Mouse (Mus musculus): ENCODE results near the gene Gdpgp1. TPM values are rescaled to one million over a fixed set of nuclear protein-coding genes. Genes with fewer than 3 reads are reported as not detected.

Gdpgp1 gene
- 1.6 and 7.0 TPM in 2 replicates for polyA plus RNA-seq (2012; ENCODE audit: insufficient read depth, low replicate concordance)

GRCm38 (mm10) chr7:80232489-80233029 is at the start of gene Gdpgp1, which contains the start of gene Cib1:
Gene Gdpgp1 (plus strand): TSS chr7:80232865.
Gene Cib1 (minus strand): TSS chr7:80232813.
- Histone ChIP-seq H3K9me3 (no peaks in the 10 kb centered on the region), H3K36me3 (replicated peaks; ENCODE audit: low read length) (peaks cover 47% of the 10 kb centered on the region), H3K27me3 (replicated peaks) (no peaks in the 10 kb centered on the region), H3K4me3 (replicated peaks) (peak within 1 kb of the TSS; percentile 96), H3K4me1 (peaks cover 72% of the 10 kb centered on the region)
- no peak for TF ChIP-seq GATA1 (IDR thresholded peaks at IDR 0.05; ENCODE audit: borderline replicate concordance, low read length)
- TF ChIP-seq FLI1 (IDR thresholded peaks at IDR 0.05; ENCODE audit: low read length), result no peak

GRCm38 (mm10) chr7:80183466-80183865 is 49.2 kb upstream of the Gdpgp1 start:
- H3K4me3 ChIP-seq (replicated peaks), result no peak overlapping the region
- peaks cover 74% of the 10 kb centered on the region for H3K4me1 ChIP-seq

GRCm38 (mm10) chr7:80183969-80184368 is 48.7 kb upstream of the Gdpgp1 start:
- H3K36me3 ChIP-seq (replicated peaks; ENCODE audit: low read length), result peaks cover 4% of the 10 kb centered on the region
- peaks cover 76% of the 10 kb centered on the region for H3K4me1 ChIP-seq
- H3K27me3 ChIP-seq (replicated peaks), result no peaks in the 10 kb centered on the region
- H3K4me3 ChIP-seq (replicated peaks), result no peak overlapping the region
- peaks cover 4% of the 10 kb centered on the region; the same call in 1 of the 2 replicates for H3K9me3 ChIP-seq
- TF ChIP-seq FLI1 (IDR thresholded peaks at IDR 0.05; ENCODE audit: low read length) (no peak), GATA1 (IDR thresholded peaks at IDR 0.05; ENCODE audit: borderline replicate concordance, low read length) (no peak)

More at GRCm38 (mm10) chr7:80183466-80183865, 49.2 kb upstream of the Gdpgp1 start:
- Histone ChIP-seq H3K9me3 (peaks cover 5% of the 10 kb centered on the region; the same call in 1 of the 2 replicates), H3K36me3 (replicated peaks; ENCODE audit: low read length) (peaks cover 3% of the 10 kb centered on the region), H3K27me3 (replicated peaks) (no peaks in the 10 kb centered on the region)
- TF ChIP-seq FLI1 (IDR thresholded peaks at IDR 0.05; ENCODE audit: low read length) (no peak), GATA1 (IDR thresholded peaks at IDR 0.05; ENCODE audit: borderline replicate concordance, low read length) (no peak)

- H3K36me3 ChIP-seq (replicated peaks; ENCODE audit: low read length), result peaks cover 4% of the 10 kb centered on the region
- H3K9me3 ChIP-seq, result peaks cover 4% of the 10 kb centered on the region; the same call in 1 of the 2 replicates
- H3K27me3 ChIP-seq (replicated peaks), result no peaks in the 10 kb centered on the region
- H3K4me3 ChIP-seq (replicated peaks), result no peak overlapping the region
- peaks cover 82% of the 10 kb centered on the region for H3K4me1 ChIP-seq
- no peak for TF ChIP-seq FLI1 (IDR thresholded peaks at IDR 0.05; ENCODE audit: low read length)
- TF ChIP-seq GATA1 (IDR thresholded peaks at IDR 0.05; ENCODE audit: borderline replicate concordance, low read length), result no peak
Observed at GRCm38 (mm10) chr7:80184551-80184950, 48.1 kb upstream of the Gdpgp1 start.

- H3K36me3 ChIP-seq (replicated peaks; ENCODE audit: low read length), result peaks cover 4% of the 10 kb centered on the region
- H3K4me1 ChIP-seq, result peaks cover 85% of the 10 kb centered on the region
- no peak overlapping the region for H3K4me3 ChIP-seq (replicated peaks)
- H3K9me3 ChIP-seq, result peaks cover 4% of the 10 kb centered on the region; the same call in 1 of the 2 replicates
- no peaks in the 10 kb centered on the region for H3K27me3 ChIP-seq (replicated peaks)
- TF ChIP-seq FLI1 (IDR thresholded peaks at IDR 0.05; ENCODE audit: low read length) (no peak), GATA1 (IDR thresholded peaks at IDR 0.05; ENCODE audit: borderline replicate concordance, low read length) (no peak)
Observed at GRCm38 (mm10) chr7:80184968-80185367, 47.7 kb upstream of the Gdpgp1 start.

- TF ChIP-seq GATA1 (IDR thresholded peaks at IDR 0.05; ENCODE audit: borderline replicate concordance, low read length) (no peak), FLI1 (IDR thresholded peaks at IDR 0.05; ENCODE audit: low read length) (no peak)
- H3K4me3 ChIP-seq (replicated peaks), result peak overlapping the region; percentile 89
- H3K4me1 ChIP-seq, result peaks cover 85% of the 10 kb centered on the region
- no peaks in the 10 kb centered on the region for H3K27me3 ChIP-seq (replicated peaks)
- peaks cover 4% of the 10 kb centered on the region for H3K36me3 ChIP-seq (replicated peaks; ENCODE audit: low read length)
- H3K9me3 ChIP-seq, result peaks cover 4% of the 10 kb centered on the region; the same call in 1 of the 2 replicates
Observed at GRCm38 (mm10) chr7:80186021-80186420, 46.6 kb upstream of the Gdpgp1 start.

GRCm38 (mm10) chr7:80186531-80187296 is 46.0 kb upstream of the Gdpgp1 start, which contains the start of gene Sema4b:
Gene Sema4b (plus strand): TSS chr7:80186841.
- Histone ChIP-seq H3K4me1 (peaks cover 85% of the 10 kb centered on the region), H3K36me3 (replicated peaks; ENCODE audit: low read length) (peaks cover 4% of the 10 kb centered on the region), H3K4me3 (replicated peaks) (peak within 1 kb of the TSS; percentile 89), H3K27me3 (replicated peaks) (no peaks in the 10 kb centered on the region), H3K9me3 (peaks cover 4% of the 10 kb centered on the region; the same call in 1 of the 2 replicates)
- TF ChIP-seq GATA1 (IDR thresholded peaks at IDR 0.05; ENCODE audit: borderline replicate concordance, low read length) (no peak), FLI1 (IDR thresholded peaks at IDR 0.05; ENCODE audit: low read length) (no peak)

- TF ChIP-seq FLI1 (IDR thresholded peaks at IDR 0.05; ENCODE audit: low read length) (no peak), GATA1 (IDR thresholded peaks at IDR 0.05; ENCODE audit: borderline replicate concordance, low read length) (no peak)
- Histone ChIP-seq H3K9me3 (peaks cover 4% of the 10 kb centered on the region; the same call in 1 of the 2 replicates), H3K4me1 (peaks cover 85% of the 10 kb centered on the region), H3K4me3 (replicated peaks) (peak overlapping the region; percentile 26), H3K36me3 (replicated peaks; ENCODE audit: low read length) (peaks cover 4% of the 10 kb centered on the region), H3K27me3 (replicated peaks) (no peaks in the 10 kb centered on the region)
Observed at GRCm38 (mm10) chr7:80187501-80187900, 45.2 kb upstream of the Gdpgp1 start.

- no peaks in the 10 kb centered on the region for H3K27me3 ChIP-seq (replicated peaks)
- no peak for TF ChIP-seq GATA1 (IDR thresholded peaks at IDR 0.05; ENCODE audit: borderline replicate concordance, low read length)
- TF ChIP-seq FLI1 (IDR thresholded peaks at IDR 0.05; ENCODE audit: low read length), result no peak
- H3K4me1 ChIP-seq, result peaks cover 88% of the 10 kb centered on the region
Observed at GRCm38 (mm10) chr7:80188579-80189125, 44.0 kb upstream of the Gdpgp1 start.

More at GRCm38 (mm10) chr7:80188579-80189125, 44.0 kb upstream of the Gdpgp1 start:
- H3K9me3 ChIP-seq, result peaks cover 4% of the 10 kb centered on the region; the same call in 1 of the 2 replicates
- H3K4me3 ChIP-seq (replicated peaks), result no peak overlapping the region
- peaks cover 4% of the 10 kb centered on the region for H3K36me3 ChIP-seq (replicated peaks; ENCODE audit: low read length)
